Mouse (Mus musculus) lung, embryonic 16.5 days (tissue): ENCODE results near the gene Olfr161. TPM values are rescaled to one million over a fixed set of nuclear protein-coding genes. Genes with fewer than 3 reads are reported as not detected.
"Not testable (repeated sequence)": the region's sequence is repeated elsewhere in the genome, so short reads cannot be mapped to it uniquely, and the experiment has no call there.

ENCODE experiments used
- ATAC-seq: fragments of 200-750 bp; cut with Nextera tagmentation; 2 replicates; pipeline ENCODE4 v1.8.0; 2017; ENCODE audit warnings: low read depth, mild to moderate bottlenecking, moderate library complexity
- H3K27ac ChIP-seq: fragments of 300-500 bp; sonication (generic); 2 replicates; pipeline ENCODE4 v1.5.1; 2014; ENCODE audit warnings: mild to moderate bottlenecking, control low read depth, low read length
- H3K27me3 ChIP-seq: fragments of 300-500 bp; sonication (generic); 2 replicates; pipeline ENCODE4 v1.6.1; 2014; ENCODE audit warnings: low read depth, low read length, mixed read lengths; ENCODE audit not compliant: control insufficient read depth, insufficient read depth
- H3K36me3 ChIP-seq: fragments of 300-500 bp; sonication (generic); 2 replicates; pipeline ENCODE4 v1.6.1; 2014; ENCODE audit warnings: low read length; ENCODE audit not compliant: control insufficient read depth, insufficient read depth
- H3K4me1 ChIP-seq: fragments of 300-500 bp; sonication (generic); replicated peaks from 2 replicates; pipeline ENCODE4 v1.6.1; 2014; ENCODE audit warnings: low read length, mixed read lengths; ENCODE audit not compliant: control insufficient read depth, insufficient read depth
- H3K4me2 ChIP-seq: fragments of 300-500 bp; sonication (generic); 2 replicates; pipeline ENCODE4 v1.6.1; 2014; ENCODE audit warnings: low read depth, low read length, control low read depth
- H3K4me3 ChIP-seq: fragments of 300-500 bp; sonication (generic); 2 replicates; pipeline ENCODE4 v1.5.1; 2014; ENCODE audit warnings: mild to moderate bottlenecking, low read length, control low read depth
- H3K9ac ChIP-seq: fragments of 300-500 bp; sonication (generic); 2 replicates; pipeline ENCODE4 v1.6.1; 2014; ENCODE audit warnings: low read length, control low read depth
- H3K9me3 ChIP-seq: fragments of 300-500 bp; sonication (generic); 2 replicates; pipeline ENCODE4 v1.6.1; 2016; ENCODE audit warnings: low read length; ENCODE audit not compliant: control insufficient read depth
- WGBS: fragments of 180-500 bp; shearing (Covaris S2); extraction: QIAGEN DNeasy Blood & Tissue Kit; methylation state at CpG from one replicate; pipeline ENCODE4 v1.1.7; 2014; 5-methylcytosine and 5-hydroxymethylcytosine counted together
- polyA plus RNA-seq: library from polyadenylated mRNA; unstranded; fragments of >200 nt; fragmentation: Nextera tagmentation; extraction: Ambion mirVana; gene quantifications from 2 replicates; pipeline ENCODE4 v1.2.1, GENCODE M21; 2015

The Olfr161 gene
- not detected in 2 replicates for polyA plus RNA-seq

DNA sequence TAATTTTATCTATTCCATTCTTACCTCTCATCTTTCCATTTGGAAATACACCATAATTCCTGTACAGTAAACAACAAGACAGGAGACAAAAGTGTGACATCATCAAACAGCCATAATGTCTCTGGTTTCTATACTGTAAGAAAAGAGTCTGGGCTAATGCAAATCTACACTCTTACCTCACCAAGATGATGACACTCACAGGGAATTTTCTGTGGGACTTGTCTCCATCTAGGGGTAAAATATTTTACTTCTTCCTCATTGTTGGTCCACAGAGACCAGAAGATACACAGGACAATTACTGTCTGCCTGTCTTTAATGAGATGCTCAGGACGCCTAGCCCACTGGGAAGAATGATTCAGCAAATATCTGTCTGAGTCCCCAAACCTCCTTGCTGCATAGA lies at the start of gene Olfr161:
Olfr161 (plus strand) TSS at position 352 of the 400 bp plus-strand sequence.
- Histone ChIP-seq H3K9ac (no peak within 1 kb of the TSS), H3K36me3 (no peaks in the 10 kb centered on the region), H3K27ac (no peak within 1 kb of the TSS), H3K4me1 (no peaks in the 10 kb centered on the region), H3K4me2 (no peak within 1 kb of the TSS), H3K27me3 (no peaks in the 10 kb centered on the region), H3K4me3 (no peak within 1 kb of the TSS), H3K9me3 (no peaks in the 10 kb centered on the region)
- WGBS: 73% methylated on average over 1 of the region's 1 CpGs
- no peak for ATAC-seq

DNA sequence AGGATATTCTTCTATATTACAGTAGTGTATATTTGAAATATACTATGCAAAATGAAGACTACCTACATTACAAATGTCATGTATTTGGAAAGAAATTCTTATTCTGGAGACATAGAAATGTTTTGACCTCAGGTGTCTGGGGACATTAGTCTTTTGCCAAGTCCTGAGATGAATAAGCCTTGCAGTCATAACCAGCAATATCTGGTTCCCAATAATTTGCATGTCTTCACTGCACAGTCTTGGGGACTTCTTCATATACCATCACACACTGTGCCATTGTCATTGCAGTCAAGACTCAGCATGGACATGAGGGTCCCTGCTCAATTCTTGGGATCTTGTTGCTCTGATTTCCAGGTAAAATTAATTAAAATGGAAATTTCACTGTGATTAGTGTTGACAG lies 27.3 kb upstream of the Olfr161 start:
- no peak for ATAC-seq

DNA sequence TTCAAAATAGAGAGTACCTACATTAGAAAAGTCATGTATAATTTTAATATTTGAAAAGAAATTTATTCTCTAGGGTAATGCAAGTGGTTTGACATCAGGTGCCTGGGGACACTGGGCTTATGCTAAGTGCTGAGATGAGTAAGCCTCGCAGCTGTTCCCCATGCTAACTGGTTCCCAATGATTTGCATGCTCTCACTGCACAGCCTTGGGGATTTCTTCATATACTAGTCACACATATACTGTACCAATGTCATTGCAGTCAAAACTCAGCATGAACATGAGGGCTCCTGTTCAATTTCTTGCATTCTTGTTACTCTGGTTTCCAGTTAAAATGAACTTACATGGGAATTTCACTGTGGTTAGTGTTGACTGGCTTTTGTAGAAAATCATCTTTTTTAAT lies 13.2 kb upstream of the Olfr161 start:
- not testable (repeated sequence) for H3K4me2 ChIP-seq, H3K27ac ChIP-seq, H3K9ac ChIP-seq, H3K36me3 ChIP-seq, ATAC-seq, H3K9me3 ChIP-seq, H3K27me3 ChIP-seq, H3K4me3 ChIP-seq, H3K4me1 ChIP-seq
- 57% methylated on average over 1 of the region's 1 CpGs for WGBS

More for the DNA sequence above, 27.3 kb upstream of the Olfr161 start:
- no peaks in the 10 kb centered on the region for H3K27me3 ChIP-seq
- no peak overlapping the region for H3K27ac ChIP-seq
- H3K4me3 ChIP-seq: no peak overlapping the region
- H3K9ac ChIP-seq: no peak overlapping the region
- H3K9me3 ChIP-seq: no peaks in the 10 kb centered on the region
- no peak overlapping the region for H3K4me2 ChIP-seq
- no peaks in the 10 kb centered on the region for H3K36me3 ChIP-seq
- no peaks in the 10 kb centered on the region for H3K4me1 ChIP-seq

- 84% methylated on average over 1 of the region's 1 CpGs for WGBS
- H3K4me2 ChIP-seq, H3K9me3 ChIP-seq, H3K4me3 ChIP-seq, H3K27ac ChIP-seq, ATAC-seq, H3K9ac ChIP-seq, H3K4me1 ChIP-seq, H3K27me3 ChIP-seq, H3K36me3 ChIP-seq: not testable (repeated sequence)
These were observed 12.5 kb upstream of the Olfr161 start for GRCm38 (mm10) chr16:3578227-3578848.

- not testable (repeated sequence) for H3K27me3 ChIP-seq, H3K4me3 ChIP-seq, H3K36me3 ChIP-seq, H3K27ac ChIP-seq, H3K4me1 ChIP-seq, H3K9ac ChIP-seq, H3K4me2 ChIP-seq, H3K9me3 ChIP-seq, ATAC-seq
- 88% methylated on average over 5 of the region's 5 CpGs for WGBS
These were observed 40.5 kb downstream of the Olfr161 start for GRCm38 (mm10) chr16:3631376-3631775.

DNA sequence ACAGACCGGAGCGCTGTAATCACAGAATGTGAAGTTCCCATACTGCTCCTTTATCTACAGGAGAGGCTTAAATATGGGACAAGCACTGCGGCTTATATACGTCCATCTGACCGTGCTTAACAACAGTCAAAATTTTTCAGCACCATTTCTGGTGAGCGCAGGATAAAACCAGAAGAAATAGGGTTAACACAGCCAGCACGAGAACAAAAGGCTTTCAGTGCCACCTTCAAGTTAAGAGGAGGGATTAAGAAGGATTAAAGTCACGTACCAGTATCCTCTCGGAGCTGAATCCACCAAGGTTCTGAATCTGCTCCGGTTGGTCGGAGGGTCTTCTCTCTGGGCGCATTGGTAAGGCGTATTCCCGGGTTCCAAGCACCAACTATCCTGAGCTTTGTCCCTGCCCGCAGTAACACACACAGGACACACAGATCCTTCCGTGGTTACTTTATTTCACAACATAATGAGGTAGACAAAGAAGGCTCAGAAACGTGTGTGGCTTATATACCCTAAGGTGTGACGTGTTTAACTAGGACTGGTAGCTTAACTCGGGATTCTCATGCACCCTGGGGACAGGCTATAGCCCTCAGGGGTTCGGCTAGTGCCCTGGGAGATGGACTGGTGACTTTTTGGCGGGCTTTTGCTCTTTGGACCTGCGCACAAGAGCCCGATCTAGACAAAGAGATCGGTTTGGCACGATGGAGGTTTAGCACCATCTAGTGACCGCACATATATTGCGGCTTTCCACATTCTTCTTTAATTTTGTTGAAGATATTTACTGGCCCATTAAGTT lies 41.9 kb downstream of the Olfr161 start:
- not testable (repeated sequence) for H3K36me3 ChIP-seq, H3K27me3 ChIP-seq, H3K27ac ChIP-seq, H3K4me1 ChIP-seq, H3K9me3 ChIP-seq
- H3K9ac ChIP-seq: peak overlapping the region; percentile 61
- peak; percentile 88 for ATAC-seq
- WGBS: 33% methylated on average over 27 of the region's 27 CpGs
- H3K4me3 ChIP-seq: peak overlapping the region; percentile 42
- peak overlapping the region; percentile 60 for H3K4me2 ChIP-seq

Other genes with a start within 250 kb of the Olfr161 start
- gene Mefv, start 127.1 kb downstream of the Olfr161 start, polyA plus RNA-seq: 0.08 TPM in 1 of 2 replicates, not detected in the other
- gene Zfp263, start 153.1 kb downstream of the Olfr161 start, polyA plus RNA-seq: 44.9 and 48.0 TPM in 2 replicates
- gene Olfr15, start 239.8 kb downstream of the Olfr161 start, polyA plus RNA-seq: not detected in 2 replicates